8 mouse cellular contexts compared by ENCODE assay signal in genomic region chr11:97699626-97700002, GRCm38 (mm10). TPM values are rescaled to one million over a fixed set of nuclear protein-coding genes. Genes with fewer than 3 reads are reported as not detected.
A peak's percentile ranks its signal among the peaks of the same experiment; 100 is the strongest.
DNase-seq lines count a peak whose midpoint lies in the region; ATAC-seq and TF ChIP-seq lines count a peak whose summit lies in the region.

No protein-coding gene starts in this region.

- no peaks in the 10 kb centered on the region for H3K9me3 ChIP-seq in forebrain, embryonic 10.5 days
- no peaks in the 10 kb centered on the region for H3K9me3 ChIP-seq in heart, embryonic 14.5 days (ENCODE audit: control insufficient read depth, low read length)
- H3K9me3 ChIP-seq in liver, embryonic 15.5 days (replicated peaks), result no peaks in the 10 kb centered on the region

- no peaks in the 10 kb centered on the region for H3K27me3 ChIP-seq in C2C12 (ENCODE audit: control insufficient read depth, insufficient read depth, insufficient read length)
- H3K27me3 ChIP-seq in forebrain, embryonic 10.5 days (ENCODE audit: poor library complexity, severe bottlenecking), result no peaks in the 10 kb centered on the region
- no peaks in the 10 kb centered on the region for H3K27me3 ChIP-seq in heart, embryonic 14.5 days (ENCODE audit: control insufficient read depth, insufficient read depth, low read length)
- peaks cover 66% of the 10 kb centered on the region for H3K27me3 ChIP-seq in liver, embryonic 15.5 days

- peak overlapping the region; percentile 89 for H3K4me3 ChIP-seq in C2C12 (ENCODE audit: insufficient read depth, poor library complexity, severe bottlenecking)
- H3K4me3 ChIP-seq in forebrain, embryonic 10.5 days, result peak overlapping the region; percentile 91
- peak overlapping the region; percentile 77 to 90 for H3K4me3 ChIP-seq in heart, embryonic 14.5 days (ENCODE audit: control insufficient read depth in 1 of 2, insufficient read depth in 1 of 2, low read depth in 1 of 2, low read length in 2 of 2)
- peak overlapping the region; percentile 59 for H3K4me3 ChIP-seq in liver, embryonic 15.5 days (replicated peaks)
- peak overlapping the region; percentile 63 for H3K4me3 ChIP-seq in olfactory bulb, adult 2 months (ENCODE audit: insufficient read depth, low read depth, low read length)

- TF ChIP-seq POLR2A in olfactory bulb, adult 2 months (IDR thresholded peaks at IDR 0.05; ENCODE audit: insufficient read depth, low read depth, low read length), result peak; percentile 59; the same call in 1 of the 2 replicates

- H3K4me2 ChIP-seq in heart, embryonic 14.5 days (ENCODE audit: low read length), result peak overlapping the region; percentile 95
- peak overlapping the region; percentile 92 for H3K4me2 ChIP-seq in liver, embryonic 15.5 days

- peak overlapping the region; percentile 100 for H3K27ac ChIP-seq in forebrain, embryonic 10.5 days
- peak overlapping the region; percentile 97 to 100 for H3K27ac ChIP-seq in heart, embryonic 14.5 days (replicated peaks in 1 of 2; ENCODE audit: control insufficient read depth in 1 of 2, insufficient read depth in 1 of 2, low read depth in 2 of 2, low read length in 2 of 2)
- peak overlapping the region; percentile 64 for H3K27ac ChIP-seq in liver, embryonic 15.5 days (replicated peaks)
- H3K27ac ChIP-seq in olfactory bulb, adult 2 months (ENCODE audit: insufficient read depth, low read depth, low read length), result peak overlapping the region; percentile 95

- H3ac ChIP-seq in C2C12 (ENCODE audit: control insufficient read depth, insufficient read length, low read depth), result peak overlapping the region; percentile 91

- peak overlapping the region; percentile 98 for H3K9ac ChIP-seq in heart, embryonic 14.5 days (ENCODE audit: low read length)
- H3K9ac ChIP-seq in liver, embryonic 15.5 days, result peak overlapping the region; percentile 39; the same call in 1 of the 2 replicates

- peak; percentile 88 to 91 for DNase-seq in adrenal gland, postnatal 36 days
- DNase-seq in forebrain, embryonic 10.5 days (ENCODE audit: extremely low spot score, low spot score), result peak; percentile 94
- DNase-seq in kidney, postnatal 14 days, result peak; percentile 95
- peak; percentile 76 to 87 for DNase-seq in urinary bladder, postnatal 36 days (ENCODE audit: low spot score in 2 of 2)

- H3K4me1 ChIP-seq in forebrain, embryonic 10.5 days, result peaks cover 74% of the 10 kb centered on the region
- H3K4me1 ChIP-seq in heart, embryonic 14.5 days (ENCODE audit: control insufficient read depth in 2 of 2, insufficient read depth in 2 of 2, low read length in 2 of 2), result peaks cover 32 to 60% of the 10 kb centered on the region in 2 experiments
- H3K4me1 ChIP-seq in liver, embryonic 15.5 days (replicated peaks), result peaks cover 73% of the 10 kb centered on the region
- H3K4me1 ChIP-seq in olfactory bulb, adult 2 months (ENCODE audit: control insufficient read depth, insufficient read depth, low read length), result peaks cover 50% of the 10 kb centered on the region

- peaks cover 62% of the 10 kb centered on the region for H3K79me2 ChIP-seq in C2C12 (ENCODE audit: control insufficient read depth, insufficient read depth)

- peaks cover 55% of the 10 kb centered on the region for H3K79me3 ChIP-seq in C2C12 (ENCODE audit: low read depth)

- no peak for TF ChIP-seq CTCF in C2C12 (IDR thresholded peaks at IDR 0.05; ENCODE audit: control insufficient read depth, insufficient read depth, insufficient read length)
- no peak for TF ChIP-seq CTCF in olfactory bulb, adult 2 months (IDR thresholded peaks at IDR 0.05; ENCODE audit: insufficient read depth, low read depth, low read length)

- WGBS in forebrain, embryonic 10.5 days, result 0% methylated on average over 6 of the region's 9 CpGs
- WGBS in heart, embryonic 14.5 days, result 0% methylated on average over 7 of the region's 9 CpGs
- WGBS in liver, embryonic 15.5 days (ENCODE audit: insufficient replicate concordance), result 0% methylated on average over 6 of the region's 9 CpGs
- WGBS in olfactory bulb, adult 2 months, result 0% methylated on average over 9 of the region's 9 CpGs

- ATAC-seq in heart, embryonic 14.5 days (ENCODE audit: insufficient number of reproducible peaks, insufficient read depth, low FRiP score, low read depth), result peak; percentile 53
- ATAC-seq in liver, embryonic 15.5 days (ENCODE audit: insufficient read depth), result no peak

- H3K36me3 ChIP-seq in C2C12 (ENCODE audit: control insufficient read depth, insufficient read depth), result peaks cover 7% of the 10 kb centered on the region
- peaks cover 12% of the 10 kb centered on the region for H3K36me3 ChIP-seq in forebrain, embryonic 10.5 days (replicated peaks)
- no peaks in the 10 kb centered on the region for H3K36me3 ChIP-seq in heart, embryonic 14.5 days (ENCODE audit: control insufficient read depth, insufficient read depth, low read length)
- H3K36me3 ChIP-seq in liver, embryonic 15.5 days (replicated peaks), result no peaks in the 10 kb centered on the region

TF ChIP-seq in C2C12, 6 proteins besides CTCF, POLR2A, EP300 and RAD21:
- no peak for TF ChIP-seq CEBPB (IDR thresholded peaks at IDR 0.05; ENCODE audit: low read depth)
- TF ChIP-seq MYOG (IDR thresholded peaks at IDR 0.05; ENCODE audit: control insufficient read depth, extremely low read depth, insufficient read length), result no peak
- peak; percentile 94 for TF ChIP-seq USF1 (IDR thresholded peaks at IDR 0.05; ENCODE audit: low read depth)
- no peak for TF ChIP-seq MYOD1 (IDR thresholded peaks at IDR 0.05; ENCODE audit: control insufficient read depth, insufficient read length, low read depth)
- no peak for TF ChIP-seq FOSL1 (IDR thresholded peaks at IDR 0.05; ENCODE audit: insufficient read depth, low read length, poor library complexity, severe bottlenecking)
- no peak for TF ChIP-seq MAX (IDR thresholded peaks at IDR 0.05)

RNA-seq across cellular contexts. Expression of gene Pcgf2, which starts 0.7 kb away (rescaled TPM):
- 29.2 TPM for polyA plus RNA-seq in C2C12 (2012; fragmentation: generic; extraction: Trizol)
- total RNA-seq in adrenal gland, postnatal 36 days (2021), result 10 to 100 TPM; 25.7 to 28.5 TPM
- 18.4 and 20.9 TPM in 2 replicates for polyA plus RNA-seq in forebrain, embryonic 10.5 days (2016; fragmentation: Nextera tagmentation; extraction: Ambion mirVana)
- polyA plus RNA-seq in heart, embryonic 14.5 days (2014; fragmentation: Nextera tagmentation; extraction: Ambion mirVana), result 12.5 and 14.5 TPM in 2 replicates
- polyA plus RNA-seq in liver, embryonic 15.5 days (2015; fragmentation: Nextera tagmentation; extraction: Ambion mirVana), result 1.4 and 2.7 TPM in 2 replicates
- polyA plus RNA-seq in olfactory bulb, adult 2 months (2012; ENCODE audit: insufficient read depth, insufficient read length, low replicate concordance, missing spikeins), result not detected in 2 replicates

RNA-seq across cellular contexts. Expression of gene Psmb3, which starts 3.6 kb away (rescaled TPM):
- 690 TPM for polyA plus RNA-seq in C2C12 (2012; fragmentation: generic; extraction: Trizol)
- total RNA-seq in adrenal gland, postnatal 36 days (2021), result 100 to 1,000 TPM; 227 to 235 TPM
- 627 and 634 TPM in 2 replicates for polyA plus RNA-seq in forebrain, embryonic 10.5 days (2016; fragmentation: Nextera tagmentation; extraction: Ambion mirVana)
- 430 and 441 TPM in 2 replicates for polyA plus RNA-seq in heart, embryonic 14.5 days (2014; fragmentation: Nextera tagmentation; extraction: Ambion mirVana)
- polyA plus RNA-seq in liver, embryonic 15.5 days (2015; fragmentation: Nextera tagmentation; extraction: Ambion mirVana), result 236 and 247 TPM in 2 replicates
- polyA plus RNA-seq in olfactory bulb, adult 2 months (2012; ENCODE audit: insufficient read depth, insufficient read length, low replicate concordance, missing spikeins), result not detected in 2 replicates

RNA-seq across cellular contexts. Expression of gene Cisd3, which starts 14.0 kb away (rescaled TPM):
- 110 TPM for polyA plus RNA-seq in C2C12 (2012; fragmentation: generic; extraction: Trizol)
- 100 to 1,000 TPM; 187 to 222 TPM for total RNA-seq in adrenal gland, postnatal 36 days (2021)
- polyA plus RNA-seq in forebrain, embryonic 10.5 days (2016; fragmentation: Nextera tagmentation; extraction: Ambion mirVana), result 17.0 and 21.7 TPM in 2 replicates
- polyA plus RNA-seq in heart, embryonic 14.5 days (2014; fragmentation: Nextera tagmentation; extraction: Ambion mirVana), result 52.6 and 63.2 TPM in 2 replicates
- 11.4 and 12.3 TPM in 2 replicates for polyA plus RNA-seq in liver, embryonic 15.5 days (2015; fragmentation: Nextera tagmentation; extraction: Ambion mirVana)
- polyA plus RNA-seq in olfactory bulb, adult 2 months (2012; ENCODE audit: insufficient read depth, insufficient read length, low replicate concordance, missing spikeins), result not detected in 2 replicates

RNA-seq across cellular contexts. Expression of gene Mllt6, which starts 36.4 kb away (rescaled TPM):
- polyA plus RNA-seq in C2C12 (2012; fragmentation: generic; extraction: Trizol), result 12.5 TPM
- 10 to 100 TPM; 38.6 to 41.5 TPM for total RNA-seq in adrenal gland, postnatal 36 days (2021)
- polyA plus RNA-seq in forebrain, embryonic 10.5 days (2016; fragmentation: Nextera tagmentation; extraction: Ambion mirVana), result 1.5 and 2.5 TPM in 2 replicates
- polyA plus RNA-seq in heart, embryonic 14.5 days (2014; fragmentation: Nextera tagmentation; extraction: Ambion mirVana), result 3.2 and 3.3 TPM in 2 replicates
- 0.16 and 0.20 TPM in 2 replicates for polyA plus RNA-seq in liver, embryonic 15.5 days (2015; fragmentation: Nextera tagmentation; extraction: Ambion mirVana)
- polyA plus RNA-seq in olfactory bulb, adult 2 months (2012; ENCODE audit: insufficient read depth, insufficient read length, low replicate concordance, missing spikeins), result 69.4 and 106 TPM in 2 replicates

RNA-seq across cellular contexts. Expression of gene Pip4k2b, which starts 44.9 kb away (rescaled TPM):
- polyA plus RNA-seq in C2C12 (2012; fragmentation: generic; extraction: Trizol), result 28.3 TPM
- 10 to 100 TPM; 27.5 to 29.6 TPM for total RNA-seq in adrenal gland, postnatal 36 days (2021)
- 1.3 and 2.1 TPM in 2 replicates for polyA plus RNA-seq in forebrain, embryonic 10.5 days (2016; fragmentation: Nextera tagmentation; extraction: Ambion mirVana)
- polyA plus RNA-seq in heart, embryonic 14.5 days (2014; fragmentation: Nextera tagmentation; extraction: Ambion mirVana), result 0.80 and 1.1 TPM in 2 replicates
- polyA plus RNA-seq in liver, embryonic 15.5 days (2015; fragmentation: Nextera tagmentation; extraction: Ambion mirVana), result 0.48 and 0.54 TPM in 2 replicates
- polyA plus RNA-seq in olfactory bulb, adult 2 months (2012; ENCODE audit: insufficient read depth, insufficient read length, low replicate concordance, missing spikeins), result not detected in 2 replicates
